Mouse (Mus musculus) midbrain, embryonic 11.5 days (tissue): ENCODE results near the gene Hs6st1. TPM values are rescaled to one million over a fixed set of nuclear protein-coding genes. Genes with fewer than 3 reads are reported as not detected.

Source experiments
- ATAC-seq: fragments of 200-750 bp; cut with Nextera tagmentation; 2 replicates; pipeline ENCODE4 v1.8.0; 2017; ENCODE audit warnings: moderate TSS enrichment, moderate library complexity; ENCODE audit not compliant: low FRiP score
- DNase-seq: peaks from one replicate; pipeline ENCODE4 v3.0.0; 2015; ENCODE audit warnings: low spot score; ENCODE audit errors: missing footprints
- H3K27ac ChIP-seq: fragments of 300-500 bp; sonication (generic); 2 replicates; pipeline ENCODE4 v1.5.1; 2014; ENCODE audit warnings: low read depth, low read length
- H3K27me3 ChIP-seq: fragments of 300-500 bp; sonication (generic); 2 replicates; pipeline ENCODE4 v1.6.1; 2014; ENCODE audit warnings: mild to moderate bottlenecking, low read length, moderate library complexity, mixed read lengths; ENCODE audit not compliant: control insufficient read depth, insufficient read depth
- H3K36me3 ChIP-seq: fragments of 300-500 bp; sonication (generic); 2 replicates; pipeline ENCODE4 v1.6.1; 2014; ENCODE audit warnings: mild to moderate bottlenecking, low read length, moderate library complexity, mixed read lengths; ENCODE audit not compliant: control insufficient read depth, insufficient read depth
- H3K4me1 ChIP-seq: fragments of 300-500 bp; sonication (generic); 2 replicates; pipeline ENCODE4 v1.6.1; 2014; ENCODE audit warnings: low read length; ENCODE audit not compliant: control insufficient read depth, insufficient read depth
- H3K4me2 ChIP-seq: fragments of 300-500 bp; sonication (generic); 2 replicates; pipeline ENCODE4 v1.6.1; 2014; ENCODE audit warnings: mild to moderate bottlenecking, moderate library complexity
- H3K4me3 ChIP-seq: fragments of 300-500 bp; sonication (generic); 2 replicates; pipeline ENCODE4 v1.5.1; 2014; ENCODE audit warnings: low read depth, low read length
- H3K9ac ChIP-seq: fragments of 300-500 bp; sonication (generic); 2 replicates; pipeline ENCODE4 v1.6.1; 2014; ENCODE audit warnings: low read length
- H3K9me3 ChIP-seq: fragments of 300-500 bp; sonication (generic); 2 replicates; pipeline ENCODE4 v1.6.1; 2016; ENCODE audit warnings: low read length; ENCODE audit not compliant: control insufficient read depth
- WGBS: fragments of 180-500 bp; shearing (Covaris S2); extraction: QIAGEN DNeasy Blood & Tissue Kit; methylation state at CpG from one replicate; pipeline ENCODE4 v1.1.7; 2014; 5-methylcytosine and 5-hydroxymethylcytosine counted together
- polyA plus RNA-seq: library from polyadenylated mRNA; unstranded; fragments of >200 nt; fragmentation: Nextera tagmentation; extraction: Ambion mirVana; gene quantifications from 2 replicates; pipeline ENCODE4 v1.2.1, GENCODE M21; 2014

Hs6st1 gene
- polyA plus RNA-seq, 1 experiment from 2014 or later: 20.3 TPM

DNA sequence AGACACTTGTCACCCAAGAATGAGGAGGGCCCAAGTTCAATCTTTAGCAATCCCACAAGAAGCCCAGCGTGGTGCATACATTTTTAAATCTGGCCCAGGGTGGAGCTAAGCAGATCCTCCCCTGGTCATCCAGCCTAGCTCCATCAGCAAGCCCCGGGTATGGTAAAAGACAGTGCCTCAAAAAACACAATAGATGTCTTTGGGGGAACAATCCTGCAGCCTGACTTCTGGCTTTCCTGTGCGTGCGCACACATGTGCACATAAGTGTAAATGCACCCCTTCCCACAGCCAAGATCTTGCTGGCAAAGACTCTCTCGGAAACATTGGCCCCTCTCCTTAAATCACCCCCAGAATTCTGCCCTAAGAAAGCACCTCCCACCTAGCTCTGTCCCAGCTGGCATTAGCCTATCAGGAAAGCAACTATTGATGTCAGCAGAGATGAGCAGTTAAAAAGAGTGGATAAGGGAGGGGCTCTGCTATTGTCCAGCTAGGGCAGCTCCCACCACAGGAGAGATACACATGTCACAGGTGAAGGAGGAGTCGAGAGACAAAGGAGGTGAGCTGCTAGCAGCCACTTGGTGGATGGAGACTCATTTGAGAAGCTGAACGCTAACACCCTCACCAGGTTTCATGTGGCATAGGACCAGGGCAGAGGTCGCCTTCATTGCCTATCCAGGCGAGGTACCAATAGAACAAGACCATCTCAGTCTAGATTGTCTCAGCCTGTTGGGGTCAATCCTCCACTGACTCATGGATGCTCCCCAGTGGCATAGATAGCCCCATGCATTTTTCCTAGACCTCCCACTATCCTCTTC lies 5.2 kb upstream of the Hs6st1 start:
- peak; percentile 84 for DNase-seq
- H3K4me1 ChIP-seq: peaks cover 32% of the 10 kb centered on the region
- no peak overlapping the region; the same call in 1 of the 2 replicates for H3K9ac ChIP-seq
- no peaks in the 10 kb centered on the region for H3K9me3 ChIP-seq
- no peak overlapping the region for H3K4me3 ChIP-seq
- no peak overlapping the region for H3K4me2 ChIP-seq
- no peaks in the 10 kb centered on the region for H3K36me3 ChIP-seq
- ATAC-seq: no peak
- no peak overlapping the region for H3K27ac ChIP-seq
- no peaks in the 10 kb centered on the region for H3K27me3 ChIP-seq
- WGBS: 74% methylated on average over 9 of the region's 9 CpGs

DNA sequence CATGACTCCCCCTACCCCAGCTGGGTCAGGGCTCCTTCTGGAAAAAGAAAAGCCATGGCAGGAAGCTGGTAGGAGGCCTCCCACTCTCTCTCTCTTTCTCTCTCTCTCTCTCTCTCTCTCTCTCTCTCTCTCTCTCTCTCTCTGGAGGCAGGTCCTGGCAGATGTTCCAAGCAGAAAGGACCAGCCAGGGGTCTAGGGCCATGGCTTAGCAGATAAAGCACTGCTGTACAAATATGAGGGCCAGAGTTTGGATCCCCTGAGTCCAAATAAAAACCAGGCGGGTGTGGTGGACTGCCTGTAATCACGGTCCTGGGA lies 4.6 kb upstream of the Hs6st1 start:
- ATAC-seq (no peak), DNase-seq (no peak)
- 69% methylated on average over 2 of the region's 2 CpGs for WGBS
- H3K4me2 ChIP-seq: no peak overlapping the region
- no peak overlapping the region for H3K9ac ChIP-seq
- no peaks in the 10 kb centered on the region for H3K27me3 ChIP-seq
- H3K27ac ChIP-seq: no peak overlapping the region
- no peak overlapping the region for H3K4me3 ChIP-seq
- H3K9me3 ChIP-seq: no peaks in the 10 kb centered on the region
- no peaks in the 10 kb centered on the region for H3K36me3 ChIP-seq
- peaks cover 32% of the 10 kb centered on the region for H3K4me1 ChIP-seq

- H3K4me3 ChIP-seq: no peak overlapping the region
Observed at GRCm38 (mm10) chr1:36064223-36064622, 4.0 kb upstream of the Hs6st1 start.

DNA sequence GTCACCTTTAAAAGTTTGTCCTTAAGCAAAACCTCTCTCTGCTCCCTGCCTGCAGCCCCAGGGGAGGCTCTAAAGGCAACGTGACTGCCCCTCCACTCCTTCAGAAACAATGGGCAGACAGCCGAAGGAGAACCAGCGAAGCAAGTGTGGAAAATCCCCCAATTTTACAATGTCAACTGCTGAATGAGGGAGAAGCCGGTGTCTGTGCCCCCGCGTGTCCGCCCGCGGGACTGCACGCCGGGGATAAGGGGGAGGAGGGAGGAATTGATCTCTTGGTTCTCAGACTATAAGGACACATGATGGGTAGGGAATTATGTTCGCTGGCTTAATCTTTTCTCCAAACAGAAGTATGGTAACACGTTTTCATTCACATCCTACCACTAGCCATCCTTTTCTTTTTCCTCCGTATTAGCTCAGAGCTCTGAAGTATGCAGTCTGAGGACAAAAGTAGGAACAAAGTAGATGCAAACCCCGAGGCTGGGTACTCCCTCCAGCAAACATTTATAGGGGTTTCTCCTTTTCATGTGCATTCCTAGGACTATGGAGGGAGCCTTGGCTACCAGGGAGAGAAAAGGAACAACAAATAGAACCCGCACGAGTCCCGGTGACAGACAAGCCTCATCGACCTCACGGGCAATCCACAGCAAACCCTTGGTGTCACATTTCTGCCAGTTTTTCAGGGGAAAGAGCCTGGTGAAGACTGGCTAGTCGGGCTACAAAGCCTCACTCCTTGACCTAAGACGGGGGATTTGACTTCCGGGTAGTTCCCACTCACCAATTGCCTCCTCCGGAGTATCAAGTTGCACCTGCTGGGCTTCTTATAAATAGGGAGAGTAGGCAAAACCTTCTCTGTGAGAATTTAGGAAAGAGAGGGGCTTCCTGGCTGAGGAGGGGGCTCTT lies 3.1 kb upstream of the Hs6st1 start:
- Histone ChIP-seq H3K4me3 (0 out of 2 replicates have a peak overlapping the region, but pooled peaks have one; percentile 3), H3K27me3 (no peaks in the 10 kb centered on the region), H3K4me2 (peak overlapping the region; percentile 37), H3K9me3 (no peaks in the 10 kb centered on the region), H3K9ac (peak overlapping the region; percentile 45), H3K27ac (peak overlapping the region; percentile 32), H3K4me1 (peaks cover 36% of the 10 kb centered on the region), H3K36me3 (no peaks in the 10 kb centered on the region)
- DNase-seq (peak; percentile 99), ATAC-seq (peak; percentile 65)
- WGBS: under 1% methylated on average over 24 of the region's 24 CpGs

More at GRCm38 (mm10) chr1:36064223-36064622, 4.0 kb upstream of the Hs6st1 start:
- Histone ChIP-seq H3K4me1 (peaks cover 33% of the 10 kb centered on the region), H3K9me3 (no peaks in the 10 kb centered on the region), H3K27ac (peak overlapping the region; percentile 32; the same call in 1 of the 2 replicates), H3K4me2 (peak overlapping the region; percentile 35; the same call in 1 of the 2 replicates), H3K9ac (peak overlapping the region; percentile 41), H3K27me3 (no peaks in the 10 kb centered on the region), H3K36me3 (no peaks in the 10 kb centered on the region)
- DNase-seq (peak; percentile 86), ATAC-seq (no peak)
- 28% methylated on average over 4 of the region's 4 CpGs for WGBS

- H3K4me3 ChIP-seq: no peak overlapping the region
- DNase-seq (no peak), ATAC-seq (no peak)
- H3K4me2 ChIP-seq: peak overlapping the region; percentile 37; the same call in 1 of the 2 replicates
- H3K27me3 ChIP-seq: no peaks in the 10 kb centered on the region
- no peaks in the 10 kb centered on the region for H3K36me3 ChIP-seq
- 65% methylated on average over 9 of the region's 9 CpGs for WGBS
- no peak overlapping the region; the same call in 1 of the 2 replicates for H3K27ac ChIP-seq
- no peak overlapping the region for H3K9ac ChIP-seq
- peaks cover 36% of the 10 kb centered on the region for H3K4me1 ChIP-seq
- no peaks in the 10 kb centered on the region for H3K9me3 ChIP-seq
Observed at GRCm38 (mm10) chr1:36065761-36066150, 2.4 kb upstream of the Hs6st1 start.

GRCm38 (mm10) chr1:36066216-36066980 lies 1.8 kb upstream of the Hs6st1 start:
- H3K27me3 ChIP-seq: no peaks in the 10 kb centered on the region
- ATAC-seq (no peak), DNase-seq (peak; percentile 62)
- no peaks in the 10 kb centered on the region for H3K9me3 ChIP-seq
- H3K4me1 ChIP-seq: peaks cover 40% of the 10 kb centered on the region
- no peak overlapping the region for H3K27ac ChIP-seq
- H3K36me3 ChIP-seq: no peaks in the 10 kb centered on the region
- H3K4me2 ChIP-seq: no peak overlapping the region
- no peak overlapping the region for H3K9ac ChIP-seq
- H3K4me3 ChIP-seq: no peak overlapping the region
- 95% methylated on average over 6 of the region's 6 CpGs for WGBS

- no peaks in the 10 kb centered on the region for H3K36me3 ChIP-seq
- DNase-seq (peak; percentile 75), ATAC-seq (no peak)
- H3K4me2 ChIP-seq: no peak overlapping the region
- WGBS: 73% methylated on average over 4 of the region's 4 CpGs
- no peaks in the 10 kb centered on the region for H3K9me3 ChIP-seq
- no peak overlapping the region for H3K4me3 ChIP-seq
- no peaks in the 10 kb centered on the region for H3K27me3 ChIP-seq
- H3K9ac ChIP-seq: no peak overlapping the region
- H3K4me1 ChIP-seq: peaks cover 47% of the 10 kb centered on the region
- H3K27ac ChIP-seq: no peak overlapping the region
Observed at GRCm38 (mm10) chr1:36067201-36067600, 999 bp upstream of the Hs6st1 start.

DNA sequence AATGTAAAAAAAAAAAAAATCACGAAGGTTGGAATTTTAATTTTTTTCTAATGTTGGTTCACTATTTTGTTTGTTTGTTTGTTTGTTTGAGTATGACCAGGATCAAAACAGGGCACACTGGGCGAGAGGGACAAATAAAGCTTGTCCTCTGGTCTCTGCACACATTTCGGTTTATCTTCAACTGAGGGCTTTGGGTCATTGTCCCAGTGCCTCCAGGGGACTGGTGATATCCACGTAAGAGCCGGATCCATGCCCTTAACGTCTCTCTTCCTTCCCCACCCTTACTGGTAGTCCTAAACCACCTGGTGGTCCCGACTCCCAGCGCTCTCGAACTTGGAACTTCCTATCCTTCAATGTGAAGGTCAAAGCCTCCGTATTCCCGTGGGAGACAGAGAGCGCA lies 589 bp upstream of the Hs6st1 start:
- ATAC-seq (no peak), DNase-seq (no peak)
- H3K9ac ChIP-seq: peak overlapping the region; percentile 44; the same call in 1 of the 2 replicates
- H3K4me3 ChIP-seq: peak overlapping the region; percentile 88
- H3K4me1 ChIP-seq: peaks cover 49% of the 10 kb centered on the region
- H3K36me3 ChIP-seq: no peaks in the 10 kb centered on the region
- 18% methylated on average over 12 of the region's 12 CpGs for WGBS
- no peak overlapping the region for H3K27ac ChIP-seq
- H3K27me3 ChIP-seq: no peaks in the 10 kb centered on the region
- H3K9me3 ChIP-seq: no peaks in the 10 kb centered on the region
- peak overlapping the region; percentile 55 for H3K4me2 ChIP-seq
